Mouse (Mus musculus) embryonic facial prominence, embryonic 12.5 days (tissue): ENCODE measurements around the gene Slx4. TPM values are rescaled to one million over a fixed set of nuclear protein-coding genes. Genes with fewer than 3 reads are reported as not detected.
"Not testable (repeated sequence)": the region's sequence is repeated elsewhere in the genome, so short reads cannot be mapped to it uniquely, and the experiment has no call there.

Experiments
- ATAC-seq: fragments of 200-750 bp; cut with Nextera tagmentation; 2 replicates; pipeline ENCODE4 v1.8.0; 2017; ENCODE audit not compliant: insufficient number of reproducible peaks, insufficient read depth, low FRiP score, low TSS enrichment
- H3K27ac ChIP-seq: fragments of 300-500 bp; sonication (generic); 2 replicates; pipeline ENCODE4 v1.5.1; 2016; ENCODE audit warnings: mild to moderate bottlenecking
- H3K27me3 ChIP-seq: fragments of 300-500 bp; sonication (generic); 2 replicates; pipeline ENCODE4 v1.6.1; 2016; ENCODE audit warnings: mild to moderate bottlenecking, moderate library complexity
- H3K36me3 ChIP-seq: fragments of 300-500 bp; sonication (generic); 2 replicates; pipeline ENCODE4 v1.6.1; 2016; ENCODE audit warnings: mild to moderate bottlenecking
- H3K4me1 ChIP-seq: fragments of 300-500 bp; sonication (generic); 2 replicates; pipeline ENCODE4 v1.6.1; 2016
- H3K4me2 ChIP-seq: fragments of 300-500 bp; sonication (generic); replicated peaks from 2 replicates; pipeline ENCODE4 v1.6.1; 2016; ENCODE audit warnings: mild to moderate bottlenecking, moderate library complexity
- H3K4me3 ChIP-seq: fragments of 300-500 bp; sonication (generic); 2 replicates; pipeline ENCODE4 v1.5.1; 2016; ENCODE audit warnings: mild to moderate bottlenecking
- H3K9ac ChIP-seq: fragments of 300-500 bp; sonication (generic); 2 replicates; pipeline ENCODE4 v1.6.1; 2016; ENCODE audit warnings: mild to moderate bottlenecking, moderate library complexity
- H3K9me3 ChIP-seq: fragments of 300-500 bp; sonication (generic); 2 replicates; pipeline ENCODE4 v1.6.1; 2016; ENCODE audit warnings: mild to moderate bottlenecking, moderate library complexity
- WGBS: fragments of 180-500 bp; shearing (Covaris S2); methylation state at CpG from one replicate; pipeline ENCODE4 v1.1.7; 2016; 5-methylcytosine and 5-hydroxymethylcytosine counted together
- polyA plus RNA-seq: library from polyadenylated mRNA; unstranded; fragments of >200 nt; fragmentation: Nextera tagmentation; extraction: Ambion mirVana; gene quantifications from 2 replicates; pipeline ENCODE4 v1.2.1, GENCODE M21; 2016

Slx4 gene
- polyA plus RNA-seq, 1 experiment from 2014 or later: 26.9 TPM

GRCm38 (mm10) chr16:4031441-4032274 is 28.1 kb upstream of the Slx4 start:
- H3K9ac ChIP-seq: no peak overlapping the region
- no peaks in the 10 kb centered on the region for H3K27me3 ChIP-seq
- H3K4me1 ChIP-seq: no peaks in the 10 kb centered on the region
- no peak overlapping the region for H3K27ac ChIP-seq
- H3K4me2 ChIP-seq: no peak overlapping the region
- 37% methylated on average over 4 of the region's 6 CpGs for WGBS
- H3K4me3 ChIP-seq: no peak overlapping the region
- no peaks in the 10 kb centered on the region for H3K9me3 ChIP-seq
- ATAC-seq: no peak
- H3K36me3 ChIP-seq: no peaks in the 10 kb centered on the region

GRCm38 (mm10) chr16:4030501-4030900 is 26.9 kb upstream of the Slx4 start:
- ATAC-seq: no peak
- WGBS: 94% methylated on average over 10 of the region's 10 CpGs
- no peak overlapping the region for H3K9ac ChIP-seq

GRCm38 (mm10) chr16:4029371-4029841 is 25.8 kb upstream of the Slx4 start:
- no peak overlapping the region for H3K27ac ChIP-seq
- WGBS: 76% methylated on average over 5 of the region's 5 CpGs
- H3K9ac ChIP-seq: no peak overlapping the region
- no peaks in the 10 kb centered on the region for H3K4me1 ChIP-seq
- no peak overlapping the region for H3K4me3 ChIP-seq
- H3K9me3 ChIP-seq: no peaks in the 10 kb centered on the region
- no peak for ATAC-seq
- H3K4me2 ChIP-seq: no peak overlapping the region
- H3K36me3 ChIP-seq: no peaks in the 10 kb centered on the region
- H3K27me3 ChIP-seq: no peaks in the 10 kb centered on the region

More at GRCm38 (mm10) chr16:4030501-4030900, 26.9 kb upstream of the Slx4 start:
- H3K27ac ChIP-seq: no peak overlapping the region
- no peaks in the 10 kb centered on the region for H3K27me3 ChIP-seq
- no peaks in the 10 kb centered on the region for H3K9me3 ChIP-seq
- H3K4me3 ChIP-seq: no peak overlapping the region
- no peaks in the 10 kb centered on the region for H3K36me3 ChIP-seq
- H3K4me1 ChIP-seq: no peaks in the 10 kb centered on the region
- no peak overlapping the region for H3K4me2 ChIP-seq

DNA sequence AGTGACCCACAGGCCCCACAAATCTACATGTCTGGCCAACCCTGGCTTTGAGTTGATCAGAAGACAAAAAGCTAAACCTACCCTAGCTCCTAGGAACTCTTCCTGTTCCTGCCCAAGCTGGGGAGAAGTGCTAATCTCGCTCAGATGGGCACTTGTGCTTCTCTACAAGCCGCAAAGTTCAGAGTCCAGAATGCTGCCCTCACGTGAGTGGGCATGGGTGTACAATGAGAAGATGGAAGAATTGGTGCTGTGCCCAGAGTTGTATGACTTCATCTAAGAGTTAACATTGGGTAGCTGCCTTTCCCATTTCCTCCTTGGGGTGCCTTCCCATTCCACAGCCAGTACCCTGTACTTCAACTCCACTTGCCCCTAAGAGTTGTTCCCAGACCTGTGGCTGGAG is 23.6 kb upstream of the Slx4 start:
- Histone ChIP-seq H3K27me3 (no peaks in the 10 kb centered on the region), H3K4me3 (no peak overlapping the region)
- WGBS: 83% methylated on average over 3 of the region's 3 CpGs

GRCm38 (mm10) chr16:4026672-4027071 is 23.1 kb upstream of the Slx4 start:
- no peaks in the 10 kb centered on the region for H3K4me1 ChIP-seq
- no peak overlapping the region for H3K4me3 ChIP-seq
- no peak overlapping the region for H3K9ac ChIP-seq
- no peaks in the 10 kb centered on the region for H3K27me3 ChIP-seq
- H3K36me3 ChIP-seq: no peaks in the 10 kb centered on the region
- WGBS: 41% methylated on average over 1 of the region's 1 CpGs
- ATAC-seq: no peak
- no peak overlapping the region for H3K27ac ChIP-seq
- H3K4me2 ChIP-seq: no peak overlapping the region
- peaks cover under 1% of the 10 kb centered on the region; the same call in 1 of the 2 replicates for H3K9me3 ChIP-seq

More for the DNA sequence above, 23.6 kb upstream of the Slx4 start:
- Histone ChIP-seq H3K4me1 (no peaks in the 10 kb centered on the region), H3K9me3 (no peaks in the 10 kb centered on the region), H3K27ac (no peak overlapping the region), H3K36me3 (no peaks in the 10 kb centered on the region), H3K4me2 (no peak overlapping the region), H3K9ac (no peak overlapping the region)
- ATAC-seq: no peak

- H3K4me3 ChIP-seq: no peak overlapping the region
- no peaks in the 10 kb centered on the region for H3K4me1 ChIP-seq
- H3K27ac ChIP-seq: no peak overlapping the region
- H3K9ac ChIP-seq: no peak overlapping the region
- WGBS: 73% methylated on average over 4 of the region's 4 CpGs
- no peak for ATAC-seq
- H3K27me3 ChIP-seq: no peaks in the 10 kb centered on the region
- no peaks in the 10 kb centered on the region for H3K36me3 ChIP-seq
- peaks cover 5% of the 10 kb centered on the region; the same call in 1 of the 2 replicates for H3K9me3 ChIP-seq
- no peak overlapping the region for H3K4me2 ChIP-seq
Observed at GRCm38 (mm10) chr16:4022719-4023118, 19.1 kb upstream of the Slx4 start.

DNA sequence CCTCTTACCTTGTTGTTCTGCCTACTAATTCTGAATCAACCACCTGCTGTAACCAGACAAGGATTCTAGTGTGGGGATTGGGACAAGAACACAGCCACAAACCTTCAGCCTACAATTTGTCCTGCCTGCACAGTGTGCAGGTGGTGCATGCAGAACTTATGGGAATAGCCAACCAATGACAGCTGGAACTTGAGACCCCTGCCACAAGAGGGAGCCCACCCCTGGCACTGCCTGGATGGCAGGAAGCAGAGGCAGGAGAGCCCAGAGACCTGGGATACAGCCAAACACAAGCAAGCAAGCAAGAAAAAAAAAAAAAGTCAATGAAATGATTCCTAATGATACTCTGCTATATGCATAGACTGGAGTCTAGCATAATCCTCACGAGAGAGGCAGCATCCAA is 17.7 kb upstream of the Slx4 start:
- Histone ChIP-seq H3K27me3 (no peaks in the 10 kb centered on the region), H3K9ac (no peak overlapping the region), H3K27ac (no peak overlapping the region), H3K36me3 (no peaks in the 10 kb centered on the region), H3K4me1 (no peaks in the 10 kb centered on the region), H3K9me3 (peaks cover 5% of the 10 kb centered on the region; the same call in 1 of the 2 replicates), H3K4me2 (no peak overlapping the region), H3K4me3 (no peak overlapping the region)
- ATAC-seq: no peak
- WGBS: 87% methylated on average over 1 of the region's 1 CpGs

- H3K4me2 ChIP-seq, H3K27ac ChIP-seq, H3K4me3 ChIP-seq, H3K27me3 ChIP-seq, H3K4me1 ChIP-seq, H3K9me3 ChIP-seq, ATAC-seq, H3K9ac ChIP-seq, H3K36me3 ChIP-seq: not testable (repeated sequence)
- WGBS: 43% methylated on average over 6 of the region's 6 CpGs
Observed at GRCm38 (mm10) chr16:4017466-4017865, 13.9 kb upstream of the Slx4 start.

DNA sequence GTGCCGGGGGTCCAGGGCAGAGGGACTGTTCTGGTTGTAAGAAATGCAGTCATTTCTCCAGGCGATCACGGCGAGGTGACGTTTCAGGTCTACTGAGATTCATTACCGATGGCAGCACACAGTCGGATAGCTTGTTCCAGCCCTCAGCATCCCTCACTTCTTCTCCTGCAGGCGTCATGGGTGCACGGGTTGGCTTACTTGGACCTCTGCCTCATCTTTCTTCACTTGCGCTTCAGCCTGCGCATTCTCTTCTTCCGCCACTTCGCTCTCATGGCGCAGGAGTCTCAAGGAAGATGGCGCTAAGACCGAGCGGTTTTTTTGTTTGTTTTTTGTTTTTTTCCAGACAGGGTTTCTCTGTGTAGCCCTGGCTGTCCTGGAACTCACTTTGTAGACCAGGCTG is 13.2 kb upstream of the Slx4 start:
- H3K4me2 ChIP-seq, H3K9ac ChIP-seq, H3K9me3 ChIP-seq, H3K36me3 ChIP-seq, ATAC-seq, H3K4me1 ChIP-seq, H3K4me3 ChIP-seq, H3K27ac ChIP-seq, H3K27me3 ChIP-seq: not testable (repeated sequence)
- WGBS: 80% methylated on average over 17 of the region's 17 CpGs

DNA sequence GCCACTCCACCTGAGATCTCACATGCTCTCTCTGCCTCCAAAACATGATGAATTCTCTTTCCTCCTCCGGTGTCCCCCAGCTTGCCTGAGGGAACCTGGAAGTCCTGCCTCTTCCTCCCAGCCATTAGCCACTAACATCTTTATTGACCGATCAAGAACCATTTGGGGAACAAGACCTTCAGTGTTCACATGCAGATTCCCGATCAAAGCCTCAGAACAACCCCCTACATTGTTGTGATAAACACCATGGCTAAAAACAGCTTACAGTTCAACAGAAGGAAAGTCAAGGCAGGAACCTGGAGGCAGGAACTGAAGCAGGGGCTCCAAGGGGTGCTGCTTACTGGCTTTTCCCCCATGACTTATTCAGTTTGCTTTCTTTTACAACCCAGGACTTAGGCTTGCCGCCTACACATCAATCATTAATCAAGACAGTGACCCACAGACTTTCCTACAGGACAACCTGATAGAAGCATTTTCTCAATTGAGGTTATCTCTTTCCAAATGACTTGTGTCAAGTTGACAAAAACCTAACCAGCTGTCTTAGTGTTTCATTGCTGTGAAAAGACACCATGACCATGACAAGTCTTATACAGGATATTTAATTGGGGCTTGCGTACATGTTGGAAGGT is 10.6 kb upstream of the Slx4 start:
- Histone ChIP-seq H3K36me3 (no peaks in the 10 kb centered on the region), H3K4me2 (no peak overlapping the region), H3K9me3 (no peaks in the 10 kb centered on the region), H3K4me3 (no peak overlapping the region), H3K9ac (no peak overlapping the region), H3K27me3 (no peaks in the 10 kb centered on the region), H3K27ac (no peak overlapping the region), H3K4me1 (no peaks in the 10 kb centered on the region)
- WGBS: 78% methylated on average over 5 of the region's 5 CpGs
- ATAC-seq: no peak

GRCm38 (mm10) chr16:4012882-4013570 is 9.5 kb upstream of the Slx4 start:
- no peaks in the 10 kb centered on the region for H3K36me3 ChIP-seq
- no peak overlapping the region for H3K4me3 ChIP-seq
- 74% methylated on average over 4 of the region's 4 CpGs for WGBS
- no peak for ATAC-seq
- H3K4me2 ChIP-seq: no peak overlapping the region
- H3K9ac ChIP-seq: no peak overlapping the region
- no peaks in the 10 kb centered on the region for H3K27me3 ChIP-seq
- H3K4me1 ChIP-seq: no peaks in the 10 kb centered on the region
- no peak overlapping the region for H3K27ac ChIP-seq
- no peaks in the 10 kb centered on the region for H3K9me3 ChIP-seq

DNA sequence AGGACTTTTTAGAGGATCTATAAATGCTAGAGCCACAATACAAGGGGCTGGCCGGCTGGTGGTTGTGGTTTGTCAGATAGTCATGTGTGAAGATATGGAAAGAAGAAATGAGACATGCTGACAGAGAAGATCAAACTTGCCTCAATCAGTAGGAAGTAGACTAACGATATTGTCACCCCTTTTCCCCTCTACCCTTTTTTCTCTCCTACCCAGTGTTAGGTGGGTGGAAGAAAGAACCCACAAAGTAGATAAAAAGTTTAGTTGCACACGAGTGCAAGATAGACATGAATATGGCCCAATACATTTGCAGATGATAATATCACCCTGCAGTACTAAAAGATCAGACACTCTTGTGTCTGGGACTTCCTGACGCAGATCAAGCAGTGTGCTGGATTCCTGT is 15.2 kb downstream of the Slx4 start:
- Histone ChIP-seq H3K27ac (no peak overlapping the region), H3K27me3 (no peaks in the 10 kb centered on the region), H3K9me3 (no peaks in the 10 kb centered on the region), H3K36me3 (peaks cover 96% of the 10 kb centered on the region), H3K4me2 (no peak overlapping the region), H3K4me3 (no peak overlapping the region), H3K9ac (no peak overlapping the region), H3K4me1 (no peaks in the 10 kb centered on the region)
- 92% methylated on average over 4 of the region's 4 CpGs for WGBS
- ATAC-seq: no peak
